ENCODE assay signal across 8 mouse cellular contexts in the genomic region with DNA sequence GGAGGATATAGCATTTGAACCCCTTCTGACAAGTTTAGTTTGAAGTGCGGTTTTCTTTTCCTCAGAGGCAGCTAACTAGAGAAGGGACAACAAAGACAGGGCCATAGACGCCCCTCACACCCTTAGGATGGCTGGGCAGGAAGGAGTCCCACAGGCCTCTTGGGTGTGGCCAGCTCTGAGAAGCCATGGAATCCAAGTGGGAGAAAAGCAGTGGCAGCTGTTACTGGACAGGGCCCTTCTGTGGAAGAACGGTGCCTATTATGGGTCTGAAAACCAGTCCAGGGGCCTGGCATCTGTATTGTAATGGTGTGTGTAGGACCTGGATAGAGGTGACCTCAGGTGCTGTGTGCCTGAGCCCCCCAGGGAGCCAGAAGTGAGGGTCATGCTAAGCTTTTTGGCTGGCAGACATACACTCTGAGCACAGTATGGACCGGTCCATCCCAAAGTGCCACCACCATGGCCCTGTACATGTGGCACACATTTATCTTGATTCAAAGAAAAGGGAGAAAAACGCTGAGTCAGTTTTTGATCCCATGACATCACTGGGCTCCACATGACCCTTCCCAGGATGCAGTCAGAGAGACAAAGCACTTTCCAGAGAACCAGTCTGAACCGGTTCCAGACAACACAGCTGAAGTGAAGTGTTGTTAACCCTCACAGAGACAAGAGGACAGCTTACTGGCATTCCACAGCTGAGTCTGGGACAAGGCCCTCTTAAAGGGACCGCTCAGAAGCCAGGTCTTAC. TPM values are rescaled to one million over a fixed set of nuclear protein-coding genes. Genes with fewer than 3 reads are reported as not detected.
A peak's percentile ranks its signal among the peaks of the same experiment; 100 is the strongest.
DNase-seq lines count a peak whose midpoint lies in the region; ATAC-seq and TF ChIP-seq lines count a peak whose summit lies in the region.

No protein-coding gene starts in this region.

- no peak for TF ChIP-seq CTCF in cerebellum, adult 2 months (IDR thresholded peaks at IDR 0.05; ENCODE audit: borderline replicate concordance, insufficient read depth, low read depth, low read length)

- DNase-seq in MN1 (ENCODE audit: low spot score): peak; percentile 55
- peak; percentile 68 for DNase-seq in embryo, embryonic 10 days (ENCODE audit: low spot score)
- peak; percentile 68 to 82 for DNase-seq in kidney, postnatal 25 days
- peak; percentile 88 for DNase-seq in midbrain, embryonic 11.5 days (ENCODE audit: low spot score, missing footprints)
- no peak for DNase-seq in right cerebral cortex, postnatal 14 days
- no peak for DNase-seq in spleen, adult 18-20 months
- no peak for DNase-seq in cerebellum, adult 2 months

- H3K9ac ChIP-seq in heart, embryonic 15.5 days: no peak overlapping the region
- H3K9ac ChIP-seq in midbrain, embryonic 11.5 days (ENCODE audit: low read length): no peak overlapping the region

- peaks cover 67% of the 10 kb centered on the region for H3K4me1 ChIP-seq in heart, embryonic 15.5 days (replicated peaks)
- no peaks in the 10 kb centered on the region for H3K4me1 ChIP-seq in midbrain, embryonic 11.5 days (ENCODE audit: control insufficient read depth, insufficient read depth, low read length)
- peaks cover 7% of the 10 kb centered on the region for H3K4me1 ChIP-seq in cerebellum, adult 2 months (ENCODE audit: control insufficient read depth, insufficient read depth, low read length)

- H3K4me3 ChIP-seq in heart, embryonic 15.5 days: no peak overlapping the region
- H3K4me3 ChIP-seq in midbrain, embryonic 11.5 days (ENCODE audit: low read depth, low read length): no peak overlapping the region
- H3K4me3 ChIP-seq in cerebellum, adult 2 months (replicated peaks; ENCODE audit: insufficient read depth, low read depth, low read length): no peak overlapping the region

- H3K27me3 ChIP-seq in heart, embryonic 15.5 days: no peaks in the 10 kb centered on the region
- no peaks in the 10 kb centered on the region for H3K27me3 ChIP-seq in midbrain, embryonic 11.5 days (ENCODE audit: control insufficient read depth, insufficient read depth, low read length)
- no peaks in the 10 kb centered on the region for H3K27me3 ChIP-seq in cerebellum, adult 2 months (ENCODE audit: control insufficient read depth, insufficient read depth, low read length)

- peak overlapping the region; percentile 92 for H3K27ac ChIP-seq in heart, embryonic 15.5 days
- no peak overlapping the region for H3K27ac ChIP-seq in midbrain, embryonic 11.5 days (ENCODE audit: low read depth, low read length)
- no peak overlapping the region for H3K27ac ChIP-seq in cerebellum, adult 2 months (ENCODE audit: insufficient read depth, low read length)

- no peaks in the 10 kb centered on the region for H3K9me3 ChIP-seq in heart, embryonic 15.5 days (replicated peaks)
- no peaks in the 10 kb centered on the region for H3K9me3 ChIP-seq in midbrain, embryonic 11.5 days (ENCODE audit: control insufficient read depth, low read length)

- TF ChIP-seq POLR2A in cerebellum, adult 2 months (IDR thresholded peaks at IDR 0.05; ENCODE audit: borderline replicate concordance, insufficient read depth, low read length): no peak

- WGBS in heart, embryonic 15.5 days: 32% methylated on average over 7 of the region's 7 CpGs
- WGBS in midbrain, embryonic 11.5 days: 65% methylated on average over 7 of the region's 7 CpGs
- 63% methylated on average over 7 of the region's 7 CpGs for WGBS in cerebellum, adult 2 months

- ATAC-seq in heart, embryonic 15.5 days (replicated peaks; ENCODE audit: insufficient number of reproducible peaks, insufficient read depth, low FRiP score, low read depth): peak; percentile 86
- peak; percentile 74 for ATAC-seq in midbrain, embryonic 11.5 days (ENCODE audit: low FRiP score)

- no peak overlapping the region for H3K4me2 ChIP-seq in heart, embryonic 15.5 days
- H3K4me2 ChIP-seq in midbrain, embryonic 11.5 days: no peak overlapping the region

- peaks cover 5% of the 10 kb centered on the region; the same call in 1 of the 2 replicates for H3K36me3 ChIP-seq in heart, embryonic 15.5 days
- peaks cover 8% of the 10 kb centered on the region; the same call in 1 of the 2 replicates for H3K36me3 ChIP-seq in midbrain, embryonic 11.5 days (ENCODE audit: control insufficient read depth, insufficient read depth, low read length)

RNA-seq across cellular contexts. Expression of a gene that starts 33.7 kb away (rescaled TPM):
- 5.9 and 10.1 TPM in 2 replicates for polyA plus RNA-seq in heart, embryonic 15.5 days (2015; fragmentation: Nextera tagmentation; extraction: Ambion mirVana)
- 3.2 and 3.6 TPM in 2 replicates for polyA plus RNA-seq in midbrain, embryonic 11.5 days (2014; fragmentation: Nextera tagmentation; extraction: Ambion mirVana)
- polyA plus RNA-seq in cerebellum, adult 2 months (2012; rRNA removed): 15.4 and 16.8 TPM in 2 replicates

RNA-seq across cellular contexts. Expression of a gene that starts 33.9 kb away (rescaled TPM):
- polyA plus RNA-seq in heart, embryonic 15.5 days (2015; fragmentation: Nextera tagmentation; extraction: Ambion mirVana): 316 and 390 TPM in 2 replicates
- polyA plus RNA-seq in midbrain, embryonic 11.5 days (2014; fragmentation: Nextera tagmentation; extraction: Ambion mirVana): 167 and 172 TPM in 2 replicates
- 221 and 239 TPM in 2 replicates for polyA plus RNA-seq in cerebellum, adult 2 months (2012; rRNA removed)

RNA-seq across cellular contexts. Expression of a gene that starts 34.2 kb away (rescaled TPM):
- 1.5 and 1.8 TPM in 2 replicates for polyA plus RNA-seq in heart, embryonic 15.5 days (2015; fragmentation: Nextera tagmentation; extraction: Ambion mirVana)
- polyA plus RNA-seq in midbrain, embryonic 11.5 days (2014; fragmentation: Nextera tagmentation; extraction: Ambion mirVana): 3.4 and 4.0 TPM in 2 replicates
- 0.22 and 0.29 TPM in 2 replicates for polyA plus RNA-seq in cerebellum, adult 2 months (2012; rRNA removed)

RNA-seq across cellular contexts. Expression of a gene that starts 48.7 kb away (rescaled TPM):
- polyA plus RNA-seq in heart, embryonic 15.5 days (2015; fragmentation: Nextera tagmentation; extraction: Ambion mirVana): 0.37 and 0.75 TPM in 2 replicates
- 0.31 and 0.40 TPM in 2 replicates for polyA plus RNA-seq in midbrain, embryonic 11.5 days (2014; fragmentation: Nextera tagmentation; extraction: Ambion mirVana)
- 0.18 and 0.41 TPM in 2 replicates for polyA plus RNA-seq in cerebellum, adult 2 months (2012; rRNA removed)

RNA-seq across cellular contexts. Expression of a gene that starts 60.0 kb away (rescaled TPM):
- 33.2 and 46.3 TPM in 2 replicates for polyA plus RNA-seq in heart, embryonic 15.5 days (2015; fragmentation: Nextera tagmentation; extraction: Ambion mirVana)
- polyA plus RNA-seq in midbrain, embryonic 11.5 days (2014; fragmentation: Nextera tagmentation; extraction: Ambion mirVana): 52.7 and 65.2 TPM in 2 replicates
- polyA plus RNA-seq in cerebellum, adult 2 months (2012; rRNA removed): 31.9 and 36.9 TPM in 2 replicates

Comparison
In these comparisons a context has a peak if more than half of its experiments do, and no peak if none do; other contexts are left out.
1. DNase-seq: peak in MN1 (single experiment), embryo, embryonic 10 days (single experiment), kidney, postnatal 25 days (2 of 2) and midbrain, embryonic 11.5 days (single experiment); none in right cerebral cortex, postnatal 14 days (single experiment), spleen, adult 18-20 months (0 of 2) and cerebellum, adult 2 months (0 of 2).